8 mouse cellular contexts compared by ENCODE assay signal in the genomic region with DNA sequence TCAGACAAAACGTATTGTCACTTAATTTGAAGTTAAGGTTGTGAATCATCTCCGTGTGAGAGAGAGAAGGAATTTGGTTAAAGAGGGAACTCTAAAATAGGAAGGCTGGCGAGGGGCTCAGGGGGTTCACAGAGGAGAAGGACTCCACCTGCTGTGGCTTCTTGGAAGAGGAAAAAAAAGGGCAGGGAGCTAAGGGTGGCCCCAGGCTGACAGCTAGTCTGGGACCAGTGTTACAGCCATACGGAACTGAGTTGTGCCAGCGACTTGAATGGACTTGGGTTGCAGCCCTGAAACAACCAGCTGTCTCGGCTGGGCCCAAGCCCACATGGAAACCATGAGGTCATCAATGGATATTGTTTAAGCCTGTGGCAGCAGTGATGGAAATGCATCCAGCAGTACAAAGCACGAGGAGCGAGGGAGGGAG. TPM values are rescaled to one million over a fixed set of nuclear protein-coding genes. Genes with fewer than 3 reads are reported as not detected.
DNase-seq lines count a peak whose midpoint lies in the region; ATAC-seq and TF ChIP-seq lines count a peak whose summit lies in the region.

No protein-coding gene starts in this region.

- peak; percentile 17; the same call in 1 of the 2 replicates for TF ChIP-seq CTCF in lung, postnatal 0 days (IDR thresholded peaks at IDR 0.05)

- H3K4me2 ChIP-seq in intestine, embryonic 16.5 days (ENCODE audit: low read depth, low read length): peak overlapping the region; percentile 64
- H3K4me2 ChIP-seq in lung, postnatal 0 days (replicated peaks; ENCODE audit: low read depth, low read length): peak overlapping the region; percentile 93

- H3K4me3 ChIP-seq in intestine, embryonic 16.5 days (ENCODE audit: low read length): peak overlapping the region; percentile 99
- H3K4me3 ChIP-seq in lung, postnatal 0 days (ENCODE audit: low read depth, low read length): peak overlapping the region; percentile 96

- peak overlapping the region; percentile 91 for H3K27ac ChIP-seq in intestine, embryonic 16.5 days (ENCODE audit: low read length)
- H3K27ac ChIP-seq in lung, postnatal 0 days (ENCODE audit: low read length): peak overlapping the region; percentile 96

- ATAC-seq in intestine, embryonic 16.5 days: no peak; the same call in 1 of the 2 replicates
- peak; percentile 31 for ATAC-seq in lung, postnatal 0 days

- DNase-seq in right cerebral cortex, postnatal 4 days: peak; percentile 21
- DNase-seq in right cerebral cortex, adult 2 months (ENCODE audit: low spot score in 2 of 2): no peak
- peak; percentile 64 to 75 for DNase-seq in cerebellum, postnatal 25 days
- DNase-seq in gastrocnemius, postnatal 4 days (ENCODE audit: low spot score in 2 of 2): peak; percentile 42 to 74
- DNase-seq in lung, postnatal 0 days (ENCODE audit: low spot score): peak; percentile 89
- DNase-seq in skeletal muscle tissue, adult 2 months (ENCODE audit: low read depth, low spot score): peak; percentile 82
- no peak for DNase-seq in urinary bladder, adult 2 months (ENCODE audit: low spot score)

- H3K9ac ChIP-seq in intestine, embryonic 16.5 days (ENCODE audit: low read depth, low read length): peak overlapping the region; percentile 97
- H3K9ac ChIP-seq in lung, postnatal 0 days (replicated peaks; ENCODE audit: low read depth): peak overlapping the region; percentile 97

- H3K27me3 ChIP-seq in intestine, embryonic 16.5 days (replicated peaks; ENCODE audit: control insufficient read depth, insufficient read depth, low read length): no peaks in the 10 kb centered on the region
- no peaks in the 10 kb centered on the region for H3K27me3 ChIP-seq in lung, postnatal 0 days (replicated peaks; ENCODE audit: insufficient read depth, low read length)

- no peaks in the 10 kb centered on the region for H3K9me3 ChIP-seq in intestine, embryonic 16.5 days (ENCODE audit: control insufficient read depth, low read length)
- H3K9me3 ChIP-seq in lung, postnatal 0 days (ENCODE audit: low read length): no peaks in the 10 kb centered on the region

- no peak for TF ChIP-seq EP300 in lung, postnatal 0 days (IDR thresholded peaks at IDR 0.05)

- WGBS in intestine, embryonic 16.5 days: 8% methylated on average over 8 of the region's 8 CpGs
- 7% methylated on average over 8 of the region's 8 CpGs for WGBS in lung, postnatal 0 days

- peaks cover 19% of the 10 kb centered on the region for H3K4me1 ChIP-seq in intestine, embryonic 16.5 days (ENCODE audit: control insufficient read depth, insufficient read depth, low read length)
- peaks cover 41% of the 10 kb centered on the region for H3K4me1 ChIP-seq in lung, postnatal 0 days (ENCODE audit: insufficient read depth, low read depth, low read length)

- no peaks in the 10 kb centered on the region for H3K36me3 ChIP-seq in intestine, embryonic 16.5 days (ENCODE audit: control insufficient read depth, insufficient read depth, low read length)
- H3K36me3 ChIP-seq in lung, postnatal 0 days (ENCODE audit: insufficient read depth, low read length): no peaks in the 10 kb centered on the region

RNA-seq across cellular contexts. Expression of gene Ube2g2, which starts 1.0 kb away (rescaled TPM):
- 10 to 100 TPM; 89.7 to 93.0 TPM for total RNA-seq in gastrocnemius, postnatal 4 days (2021)
- polyA plus RNA-seq in intestine, embryonic 16.5 days (2015; fragmentation: Nextera tagmentation; extraction: Ambion mirVana): 61.5 and 68.6 TPM in 2 replicates
- polyA plus RNA-seq in lung, postnatal 0 days (2015; fragmentation: Nextera tagmentation; extraction: Ambion mirVana): 59.8 and 65.6 TPM in 2 replicates
- 42.8 and 47.7 TPM in 2 replicates for polyA plus RNA-seq in urinary bladder, adult 2 months (2012; rRNA removed)

RNA-seq across cellular contexts. Expression of gene Gm49325, which starts 17.1 kb away (rescaled TPM):
- total RNA-seq in gastrocnemius, postnatal 4 days (2021): 10 to 100 TPM; 13.8 to 14.9 TPM
- polyA plus RNA-seq in intestine, embryonic 16.5 days (2015; fragmentation: Nextera tagmentation; extraction: Ambion mirVana): 1.9 TPM in 1 of 2 replicates, not detected in the other
- polyA plus RNA-seq in lung, postnatal 0 days (2015; fragmentation: Nextera tagmentation; extraction: Ambion mirVana): 4.9 and 6.4 TPM in 2 replicates
- polyA plus RNA-seq in urinary bladder, adult 2 months (2012; rRNA removed): 0.89 and 23.6 TPM in 2 replicates

RNA-seq across cellular contexts. Expression of gene Sumo3, which starts 17.2 kb away (rescaled TPM):
- 10 to 100 TPM; 92.1 to 96.0 TPM for total RNA-seq in gastrocnemius, postnatal 4 days (2021)
- 330 and 356 TPM in 2 replicates for polyA plus RNA-seq in intestine, embryonic 16.5 days (2015; fragmentation: Nextera tagmentation; extraction: Ambion mirVana)
- polyA plus RNA-seq in lung, postnatal 0 days (2015; fragmentation: Nextera tagmentation; extraction: Ambion mirVana): 185 and 209 TPM in 2 replicates
- polyA plus RNA-seq in urinary bladder, adult 2 months (2012; rRNA removed): 294 and 318 TPM in 2 replicates

RNA-seq across cellular contexts. Expression of gene Pttg1ip, which starts 41.6 kb away (rescaled TPM):
- 100 to 1,000 TPM in 1 of 2 experiments, 10 to 100 TPM in 1; 95.8 to 103 TPM for total RNA-seq in gastrocnemius, postnatal 4 days (2021)
- polyA plus RNA-seq in intestine, embryonic 16.5 days (2015; fragmentation: Nextera tagmentation; extraction: Ambion mirVana): 177 and 181 TPM in 2 replicates
- 189 and 207 TPM in 2 replicates for polyA plus RNA-seq in lung, postnatal 0 days (2015; fragmentation: Nextera tagmentation; extraction: Ambion mirVana)
- 457 and 472 TPM in 2 replicates for polyA plus RNA-seq in urinary bladder, adult 2 months (2012; rRNA removed)

Comparison
In these comparisons a context has a peak if more than half of its experiments do, and no peak if none do; other contexts are left out.
1. DNase-seq: peak in right cerebral cortex, postnatal 4 days (single experiment), cerebellum, postnatal 25 days (2 of 2), gastrocnemius, postnatal 4 days (2 of 2), lung, postnatal 0 days (single experiment) and skeletal muscle tissue, adult 2 months (single experiment); none in right cerebral cortex, adult 2 months (0 of 2) and urinary bladder, adult 2 months (single experiment).